Mouse (Mus musculus) kidney, adult 11 months (tissue): ENCODE measurements around the gene Stim1.
"Not testable (repeated sequence)": the region's sequence is repeated elsewhere in the genome, so short reads cannot be mapped to it uniquely, and the experiment has no call there.

ENCODE experiments used
- DNase-seq: peaks from one replicate; pipeline ENCODE4 v3.0.0; 2022

Stim1 gene

GRCm38 (mm10) chr7:102373382-102374072 is 105.9 kb downstream of the Stim1 start:
- DNase-seq: no peak

- DNase-seq: no peak
These were observed 115.6 kb downstream of the Stim1 start for GRCm38 (mm10) chr7:102383221-102383620.

- no peak for DNase-seq
These were observed 118.4 kb downstream of the Stim1 start for GRCm38 (mm10) chr7:102385973-102386372.

GRCm38 (mm10) chr7:102389082-102389481 is 121.5 kb downstream of the Stim1 start:
- no peak for DNase-seq

GRCm38 (mm10) chr7:102393898-102394297 is 126.3 kb downstream of the Stim1 start:
- DNase-seq: no peak

GRCm38 (mm10) chr7:102395894-102396293 is 128.3 kb downstream of the Stim1 start:
- no peak for DNase-seq

GRCm38 (mm10) chr7:102396331-102396730 is 128.7 kb downstream of the Stim1 start:
- no peak for DNase-seq

- DNase-seq: no peak
These were observed 131.7 kb downstream of the Stim1 start for GRCm38 (mm10) chr7:102399180-102399731.

GRCm38 (mm10) chr7:102404118-102404517 is 136.5 kb downstream of the Stim1 start:
- no peak for DNase-seq

GRCm38 (mm10) chr7:102407440-102407839 is 139.8 kb downstream of the Stim1 start:
- no peak for DNase-seq

- DNase-seq: not testable (repeated sequence)
These were observed 147.7 kb downstream of the Stim1 start for GRCm38 (mm10) chr7:102415272-102415671.

- DNase-seq: no peak
These were observed 148.2 kb downstream of the Stim1 start for GRCm38 (mm10) chr7:102415841-102416240.

- peak; percentile 15 for DNase-seq
These were observed 149.8 kb downstream of the Stim1 start for GRCm38 (mm10) chr7:102417398-102417797.

- DNase-seq: no peak
These were observed 154.4 kb downstream of the Stim1 start for GRCm38 (mm10) chr7:102422036-102422435.

GRCm38 (mm10) chr7:102425933-102426685 is 158.5 kb downstream of the Stim1 start:
- no peak for DNase-seq

- no peak for DNase-seq
These were observed 166.7 kb downstream of the Stim1 start for GRCm38 (mm10) chr7:102434344-102434743.

GRCm38 (mm10) chr7:102440822-102441656 is 173.4 kb downstream of the Stim1 start:
- DNase-seq: no peak

GRCm38 (mm10) chr7:102441657-102442391 is 174.2 kb downstream of the Stim1 start, which contains the start of gene Rrm1:
Gene Rrm1, plus strand, starts transcription at chr7:102441695.
- DNase-seq: peak; percentile 94

GRCm38 (mm10) chr7:102442432-102442831 is 174.8 kb downstream of the Stim1 start:
- no peak for DNase-seq

- DNase-seq: no peak
These were observed 176.7 kb downstream of the Stim1 start for GRCm38 (mm10) chr7:102444301-102444700.

- DNase-seq: no peak
These were observed 178.8 kb downstream of the Stim1 start for GRCm38 (mm10) chr7:102446438-102446837.
